Mouse (Mus musculus) bone marrow, adult 2 months (tissue): ENCODE data around the gene Dytn.

Source experiments
- CTCF ChIP-seq: fragments of 200-500 bp; IDR thresholded peaks from 2 replicates; pipeline ENCODE4 v1.5.1; 2011; ENCODE audit warnings: low read length, control low read depth; ENCODE audit not compliant: control insufficient read depth, insufficient read depth
- POLR2A ChIP-seq: fragments of 200-500 bp; IDR thresholded peaks from 2 replicates; pipeline ENCODE4 v1.6.1; 2011; ENCODE audit warnings: low read depth, mild to moderate bottlenecking, control low read depth, low read length, borderline replicate concordance; ENCODE audit not compliant: control insufficient read depth

GRCm38 (mm10) chr1:63658016-63658415 is 28.7 kb downstream of the Dytn start:
- TF ChIP-seq POLR2A (no peak), CTCF (no peak)
